Mouse (Mus musculus) layer of hippocampus, postnatal 10 days (tissue): ENCODE measurements around the gene Dtx4. TPM values are rescaled to one million over a fixed set of nuclear protein-coding genes. Genes with fewer than 3 reads are reported as not detected.

ENCODE experiments used
- DNase-seq, 2 experiments: peaks; one replicate each; pipeline ENCODE4 v3.0.0; 2021; ENCODE audit warnings: low spot score in 2 of 2
- total RNA-seq, 2 experiments: library from RNA; stranded (reverse); gene quantifications; 2 replicates each; pipeline ENCODE4 v1.2.3; 2021

The Dtx4 gene
- total RNA-seq, 2 experiments from 2014 or later, result 48.1 to 55.5 TPM

GRCm38 (mm10) chr19:12494972-12495535, 6.2 kb downstream of the Dtx4 start:
- no peak for DNase-seq

GRCm38 (mm10) chr19:12494187-12494458, 7.1 kb downstream of the Dtx4 start:
- no peak for DNase-seq

GRCm38 (mm10) chr19:12493453-12494186, 7.6 kb downstream of the Dtx4 start:
- DNase-seq, result no peak

- no peak for DNase-seq
Measured at GRCm38 (mm10) chr19:12491636-12492035, 9.6 kb downstream of the Dtx4 start.

GRCm38 (mm10) chr19:12489675-12490570, 11.3 kb downstream of the Dtx4 start:
- no peak for DNase-seq

- DNase-seq, result peak in 1 of 2 experiments; percentile 47
Measured at GRCm38 (mm10) chr19:12488969-12489674, 12.1 kb downstream of the Dtx4 start.

- DNase-seq, result peak in 1 of 2 experiments; percentile 49
Measured at GRCm38 (mm10) chr19:12488205-12488966, 12.9 kb downstream of the Dtx4 start.

- DNase-seq, result no peak
Measured at GRCm38 (mm10) chr19:12487511-12488204, 13.6 kb downstream of the Dtx4 start.

- no peak for DNase-seq
Measured at GRCm38 (mm10) chr19:12486875-12487274, 14.4 kb downstream of the Dtx4 start.

- DNase-seq, result no peak
Measured at GRCm38 (mm10) chr19:12485631-12486030, 15.6 kb downstream of the Dtx4 start.

GRCm38 (mm10) chr19:12485223-12485622, 16.0 kb downstream of the Dtx4 start:
- no peak for DNase-seq

GRCm38 (mm10) chr19:12484210-12484609, 17.0 kb downstream of the Dtx4 start:
- no peak for DNase-seq

- no peak for DNase-seq
Measured at GRCm38 (mm10) chr19:12483782-12484181, 17.5 kb downstream of the Dtx4 start.

- DNase-seq, result no peak
Measured at GRCm38 (mm10) chr19:12478369-12478768, 22.9 kb downstream of the Dtx4 start.

GRCm38 (mm10) chr19:12476721-12477270, 24.5 kb downstream of the Dtx4 start:
- no peak for DNase-seq

GRCm38 (mm10) chr19:12475380-12476250, 25.6 kb downstream of the Dtx4 start:
- DNase-seq, result peak; percentile 84 to 90

GRCm38 (mm10) chr19:12473951-12474350, 27.3 kb downstream of the Dtx4 start:
- DNase-seq, result no peak

GRCm38 (mm10) chr19:12473201-12473641, 28.0 kb downstream of the Dtx4 start:
- no peak for DNase-seq
